Mouse (Mus musculus) lung, postnatal 0 days (tissue): ENCODE data around the gene Gm13691.

ENCODE experiments used
- CTCF ChIP-seq: IDR thresholded peaks from 2 replicates; pipeline ENCODE4 v1.5.1; 2016; ENCODE audit warnings: antibody characterized with exemption, mild to moderate bottlenecking
- EP300 ChIP-seq: IDR thresholded peaks from 2 replicates; pipeline ENCODE4 v1.6.1; 2016; ENCODE audit warnings: antibody characterized with exemption, mild to moderate bottlenecking, control low read depth

- TF ChIP-seq EP300 (peak; percentile 95), CTCF (no peak)
Measured at GRCm38 (mm10) chr2:84039277-84039676, 48.9 kb downstream of the Gm13691 start.
